Mouse (Mus musculus): ENCODE measurements at regions not wholly inside any gene's neighbourhood (a gene's known extent, or its start where the extent isn't known, plus 50 kb on each side); places are given as distances from the start of the nearest gene placed in this dataset.

- no peak for DNase-seq (ENCODE audit: low spot score in 2 of 2)
Observed at GRCm38 (mm10) chr4:98282275-98282674, 100.8 kb downstream of the Tm2d1 start.

DNA sequence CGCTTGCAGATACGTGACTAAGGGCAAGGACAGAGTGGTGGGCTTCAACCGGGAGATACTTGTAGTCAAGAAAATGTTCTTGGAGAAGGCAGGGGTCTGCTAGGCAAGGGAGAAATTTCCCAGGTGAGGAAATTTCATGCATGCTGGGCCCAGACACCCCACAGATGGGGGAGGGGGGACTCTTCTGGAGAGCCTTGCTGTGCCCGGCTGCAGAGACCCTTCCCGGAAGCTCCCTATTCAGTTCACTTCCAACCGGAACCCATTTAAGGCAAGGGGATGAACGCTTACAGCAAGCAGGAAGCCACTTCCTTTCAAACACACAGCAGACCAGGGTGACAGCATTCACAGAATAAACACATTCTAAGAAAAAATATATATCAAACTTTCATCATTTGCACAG lies 124.8 kb downstream of the Tm2d1 start:
- DNase-seq (ENCODE audit: low spot score in 2 of 2), result no peak

DNA sequence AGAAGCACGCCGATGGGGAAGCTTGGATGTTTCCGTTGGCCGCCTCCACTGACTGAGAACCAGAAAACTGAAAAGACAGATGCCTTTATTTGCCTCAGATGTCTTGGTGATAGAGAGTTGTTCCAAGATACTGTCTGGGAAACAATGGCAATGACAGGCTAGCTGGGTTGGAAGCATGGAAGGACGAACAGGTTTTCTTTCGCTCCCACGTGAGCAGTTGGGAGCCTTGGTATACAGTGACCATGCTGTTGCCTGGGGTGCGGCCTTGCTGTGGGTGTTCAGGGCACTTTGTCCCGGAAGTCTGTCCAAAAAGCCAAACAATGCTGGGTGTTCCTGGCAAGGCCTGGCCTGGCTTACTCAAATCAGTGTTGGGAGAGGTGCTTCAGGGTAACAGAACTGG lies 125.4 kb downstream of the Tm2d1 start:
- DNase-seq (ENCODE audit: low spot score in 2 of 2), result no peak

DNA sequence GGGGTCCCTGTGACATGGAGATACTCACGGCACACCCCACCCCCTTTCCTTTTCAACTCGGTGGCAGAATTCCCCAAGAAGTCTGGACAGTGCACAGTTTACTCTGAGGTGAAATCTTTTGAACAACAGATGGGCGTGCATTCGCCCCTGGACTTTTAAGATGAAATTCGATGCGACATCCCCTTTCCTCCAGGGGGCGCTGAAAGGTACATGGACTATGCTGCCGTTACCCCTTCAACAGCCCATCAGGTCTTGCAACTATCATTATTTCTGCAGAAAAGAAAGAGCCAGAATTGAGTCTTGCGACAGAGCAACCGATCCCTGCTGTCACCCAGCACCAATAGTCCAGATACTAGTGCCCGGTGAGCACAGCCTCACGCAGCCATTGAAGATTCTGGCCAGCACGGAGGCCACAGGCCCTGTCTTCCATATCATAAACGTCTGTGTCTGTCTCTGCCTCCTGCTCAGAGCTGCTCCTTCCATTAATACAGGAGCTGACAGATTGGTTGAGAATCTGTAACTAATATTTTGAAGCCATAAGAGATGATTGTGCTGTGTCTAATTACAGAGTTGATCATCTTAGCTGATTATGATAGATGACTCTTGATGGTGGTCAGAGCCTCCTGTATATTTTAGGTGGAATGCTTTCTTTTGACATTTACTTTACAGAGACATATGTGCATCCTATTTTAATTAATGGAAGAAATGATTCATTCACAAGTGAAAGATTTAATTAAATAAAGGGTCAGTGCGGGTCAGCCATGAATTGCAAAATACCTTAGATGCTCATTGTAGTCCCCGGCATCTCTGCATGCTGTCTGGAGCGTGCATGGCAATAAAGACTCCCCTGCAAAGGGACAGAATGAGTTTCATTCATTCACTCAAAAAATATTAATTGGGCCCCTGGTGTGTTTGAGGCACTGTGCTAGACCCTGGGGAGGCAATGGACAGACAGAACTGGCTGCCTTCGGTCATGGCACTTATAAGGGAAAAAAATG lies 128.0 kb downstream of the Tm2d1 start:
- no peak for DNase-seq (ENCODE audit: low spot score in 2 of 2)

GRCm38 (mm10) chr4:98243941-98244929 lies 138.9 kb downstream of the Tm2d1 start:
- peak in 1 of 2 experiments; percentile 18 for DNase-seq (ENCODE audit: low spot score in 2 of 2)

DNA sequence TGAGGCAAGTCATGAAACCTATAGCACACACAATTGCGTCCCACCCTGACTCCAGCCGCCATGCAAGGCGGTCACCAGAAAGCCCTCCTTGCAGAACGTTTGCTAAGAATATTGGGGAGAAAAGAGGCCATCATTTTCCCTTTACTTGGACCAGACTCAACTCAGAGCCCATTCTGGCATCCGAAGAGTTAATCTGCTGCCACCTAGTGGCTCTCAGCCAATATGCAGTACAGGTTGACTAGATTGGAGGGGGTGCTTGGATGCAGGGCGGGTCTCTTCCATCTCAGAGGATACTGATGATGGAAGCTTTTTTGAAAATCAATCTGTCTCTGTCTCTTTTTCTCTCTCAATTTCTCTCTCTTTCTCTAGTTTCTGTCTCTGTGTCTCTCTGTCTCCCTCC lies 139.6 kb downstream of the Tm2d1 start:
- peak in 1 of 2 experiments; percentile 29 for DNase-seq (ENCODE audit: low spot score in 2 of 2)

DNA sequence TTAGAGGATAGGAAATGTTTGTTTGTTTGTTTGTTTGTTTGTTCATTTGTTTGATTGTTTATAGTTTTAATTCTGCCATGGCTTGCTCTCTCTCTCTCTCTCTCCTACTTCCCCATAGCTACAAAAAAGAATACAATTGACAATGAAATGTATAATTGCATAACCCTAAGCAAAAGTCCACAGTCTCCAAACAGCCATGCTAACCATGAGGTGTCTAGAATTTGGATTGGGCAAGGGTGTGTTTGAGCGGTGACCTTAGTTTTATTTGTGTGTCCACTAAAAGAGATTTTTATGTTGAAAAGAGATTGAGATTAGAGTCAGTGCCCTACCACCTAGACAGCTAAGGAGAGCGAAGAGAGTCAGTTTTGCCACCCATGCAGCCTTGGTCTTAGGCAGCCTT lies 141.2 kb downstream of the Tm2d1 start:
- no peak for DNase-seq (ENCODE audit: low spot score in 2 of 2)

GRCm38 (mm10) chr4:98240289-98240688 lies 142.8 kb downstream of the Tm2d1 start:
- DNase-seq (ENCODE audit: low spot score in 2 of 2), result no peak

DNA sequence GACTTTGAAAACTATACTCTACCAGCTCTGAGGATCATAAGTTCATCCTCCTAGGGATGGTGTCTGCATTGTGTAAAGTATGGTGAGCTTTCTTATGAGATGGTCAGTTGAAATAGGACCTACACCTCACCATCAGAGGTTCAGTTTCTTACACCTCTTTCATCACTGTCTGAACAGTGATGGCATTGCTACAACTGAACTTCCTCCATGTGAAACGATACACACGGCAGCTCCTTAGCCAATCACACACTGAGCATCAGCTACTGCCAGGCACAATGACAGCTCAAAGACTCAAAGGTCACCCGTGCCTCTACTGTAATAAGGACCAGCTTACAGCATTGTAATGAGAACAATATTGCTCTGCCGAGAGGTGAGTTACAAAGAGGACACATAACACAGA lies 145.0 kb downstream of the Tm2d1 start:
- DNase-seq (ENCODE audit: low spot score in 2 of 2), result no peak

DNA sequence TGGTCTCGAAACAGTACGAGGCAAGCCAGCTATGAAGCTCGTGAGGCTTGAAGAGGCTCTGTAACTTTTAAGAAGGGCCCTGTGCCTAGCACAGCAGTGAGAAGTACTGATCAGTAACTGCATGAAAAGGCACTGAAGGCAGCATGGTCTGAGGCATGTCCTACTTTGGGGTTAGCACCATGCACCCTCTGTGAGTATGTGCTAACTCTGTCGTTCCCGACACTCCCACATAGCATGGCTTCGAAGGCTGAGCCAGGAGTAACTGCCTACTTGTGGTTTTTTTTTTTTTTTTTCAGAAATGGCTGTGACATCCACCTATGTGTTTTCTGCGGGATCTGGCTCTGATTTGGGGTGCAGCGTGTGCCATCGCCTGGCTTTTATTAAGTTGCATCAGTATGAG lies 145.6 kb downstream of the Tm2d1 start:
- DNase-seq (ENCODE audit: low spot score in 2 of 2), result no peak

DNA sequence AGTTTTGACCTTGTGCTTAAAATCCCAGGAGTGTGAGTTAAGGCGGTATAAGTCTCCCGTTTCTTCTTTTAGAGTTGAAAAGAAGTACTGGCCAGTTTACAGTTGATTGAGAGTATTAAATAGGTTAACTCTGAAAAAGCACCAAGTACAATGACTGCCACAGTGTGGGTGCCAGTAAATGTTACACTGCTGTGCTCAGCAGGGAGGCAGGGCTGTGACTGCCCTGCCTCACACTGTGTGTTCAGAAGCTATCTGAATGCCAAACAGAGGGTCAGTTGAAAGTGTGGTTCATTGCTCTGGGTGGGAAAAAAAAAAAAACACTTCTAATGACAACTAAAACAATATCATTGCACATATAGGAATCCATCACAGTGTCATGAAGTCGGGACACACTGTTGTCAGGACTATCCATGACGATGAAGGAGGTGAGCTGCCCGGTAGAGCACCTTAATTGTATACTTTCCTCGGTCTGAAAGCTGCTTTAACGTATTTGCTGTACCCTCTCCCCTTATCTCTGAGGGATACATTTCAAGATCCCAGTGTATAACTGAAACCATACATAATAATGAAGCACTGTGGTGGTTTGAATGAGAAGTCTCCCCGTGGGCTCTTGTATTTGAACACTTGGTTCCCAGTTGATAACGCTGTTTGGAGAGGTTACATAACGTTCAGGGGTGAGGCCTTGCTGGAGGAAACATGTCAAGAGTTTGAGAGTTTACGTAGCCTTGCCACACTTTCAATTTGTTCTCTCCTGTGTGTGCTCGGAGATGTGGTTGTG lies 146.9 kb downstream of the Tm2d1 start:
- DNase-seq (ENCODE audit: low spot score in 2 of 2), result no peak

GRCm38 (mm10) chr4:98228193-98228592 lies 154.9 kb downstream of the Tm2d1 start:
- no peak for DNase-seq (ENCODE audit: low spot score in 2 of 2)

GRCm38 (mm10) chr4:98224366-98224765 lies 158.7 kb downstream of the Tm2d1 start:
- no peak for DNase-seq (ENCODE audit: low spot score in 2 of 2)

GRCm38 (mm10) chr4:98223429-98223828 lies 159.7 kb downstream of the Tm2d1 start:
- DNase-seq (ENCODE audit: low spot score in 2 of 2), result no peak

- DNase-seq (ENCODE audit: low spot score in 2 of 2), result no peak
Observed at GRCm38 (mm10) chr4:98221566-98221965, 161.5 kb downstream of the Tm2d1 start.

- DNase-seq (ENCODE audit: low spot score in 2 of 2), result no peak
Observed at GRCm38 (mm10) chr4:98215218-98215617, 167.9 kb downstream of the Tm2d1 start.

DNA sequence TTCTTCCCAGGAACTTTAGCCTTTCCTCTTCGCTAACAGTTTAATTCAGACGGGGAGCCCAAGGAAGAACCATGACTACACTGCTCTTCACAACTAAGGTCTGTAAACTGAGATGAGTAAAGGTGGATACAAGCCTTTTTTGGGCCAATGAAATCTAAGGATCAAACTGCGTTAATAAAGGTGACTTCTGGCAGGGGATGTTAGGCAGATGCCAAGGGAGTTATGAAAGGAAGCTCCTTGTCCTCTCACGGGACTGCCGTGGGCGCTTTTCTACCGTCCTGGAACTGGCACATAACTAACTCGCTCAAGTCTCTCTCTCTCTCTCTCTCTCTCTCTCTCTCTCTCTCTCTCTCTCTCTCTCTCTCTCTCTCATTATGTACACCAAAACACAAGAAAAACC lies 175.7 kb downstream of the Tm2d1 start:
- no peak for DNase-seq (ENCODE audit: low spot score in 2 of 2)

- DNase-seq (ENCODE audit: low spot score in 2 of 2), result no peak
Observed at GRCm38 (mm10) chr4:98206245-98206970, 176.7 kb downstream of the Tm2d1 start.

DNA sequence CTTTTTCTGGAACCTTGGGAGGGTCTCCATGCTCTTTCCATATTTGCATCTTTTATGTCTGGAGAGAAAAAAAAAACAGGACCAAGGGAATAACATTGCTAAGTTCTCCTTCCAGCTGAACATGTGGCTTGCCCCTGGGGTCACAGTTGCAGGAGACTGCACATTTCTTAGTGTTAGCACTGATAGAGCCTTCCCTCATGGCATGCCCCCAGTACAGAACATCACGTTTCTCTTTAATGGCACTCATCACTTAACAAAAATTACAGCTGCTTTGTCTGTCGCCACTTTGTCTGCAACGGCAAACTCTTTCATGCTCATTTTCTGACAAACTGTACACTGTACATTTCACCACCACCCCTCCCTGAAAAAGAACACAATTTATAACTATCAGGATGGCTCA lies 180.0 kb downstream of the Tm2d1 start:
- no peak for DNase-seq (ENCODE audit: low spot score in 2 of 2)

- DNase-seq (ENCODE audit: low spot score in 2 of 2), result no peak
Observed at GRCm38 (mm10) chr4:98202232-98202631, 180.9 kb downstream of the Tm2d1 start.

GRCm38 (mm10) chr4:98201102-98201501 lies 182.0 kb downstream of the Tm2d1 start:
- no peak for DNase-seq (ENCODE audit: low spot score in 2 of 2)
